12 mouse cellular contexts compared by ENCODE assay signal in genomic region chr13:112803106-112803505, GRCm38 (mm10). TPM values are rescaled to one million over a fixed set of nuclear protein-coding genes. Genes with fewer than 3 reads are reported as not detected.
DNase-seq lines count a peak whose midpoint lies in the region; ATAC-seq and TF ChIP-seq lines count a peak whose summit lies in the region.
"Had no signal": no experiment of that assay in that cellular context is flagged by ENCODE, and none has a peak within 500 bp of the region (broad histone marks: within the 10 kb centered on the region; RNA-seq: fewer than 3 reads in every experiment).

No protein-coding gene starts in this region.

- no peak overlapping the region; the same call in 1 of the 2 replicates for H3K9ac ChIP-seq in hindbrain, embryonic 14.5 days
- no peak overlapping the region for H3K9ac ChIP-seq in midbrain, embryonic 15.5 days
- H3K9ac ChIP-seq in midbrain, postnatal 0 days (replicated peaks; ENCODE audit: low read length, poor library complexity, severe bottlenecking), result no peak overlapping the region
- no peak overlapping the region for H3K9ac ChIP-seq in liver, embryonic 11.5 days (ENCODE audit: low read depth, low read length)
- H3K9ac ChIP-seq in stomach, postnatal 0 days (ENCODE audit: low read length), result no peak overlapping the region
- H3K9ac ChIP-seq: neural tube, embryonic 13.5 days; stomach, embryonic 15.5 days had no signal

- ATAC-seq in hindbrain, embryonic 14.5 days (ENCODE audit: low FRiP score), result no peak
- no peak for ATAC-seq in midbrain, embryonic 15.5 days (replicated peaks)
- no peak for ATAC-seq in midbrain, postnatal 0 days (ENCODE audit: low FRiP score)
- ATAC-seq in liver, embryonic 11.5 days (replicated peaks; ENCODE audit: low FRiP score), result no peak
- ATAC-seq in stomach, postnatal 0 days (ENCODE audit: low FRiP score, low TSS enrichment), result no peak

- H3K4me1 ChIP-seq in hindbrain, embryonic 14.5 days (replicated peaks; ENCODE audit: control insufficient read depth, insufficient read depth, low read length), result peaks cover 19% of the 10 kb centered on the region
- H3K4me1 ChIP-seq in hindbrain, embryonic 10.5 days (replicated peaks), result peaks cover 19% of the 10 kb centered on the region; the same call in 1 of the 2 replicates
- H3K4me1 ChIP-seq in midbrain, embryonic 15.5 days, result peaks cover 17% of the 10 kb centered on the region
- peaks cover 3% of the 10 kb centered on the region; the same call in 1 of the 2 replicates for H3K4me1 ChIP-seq in midbrain, postnatal 0 days (ENCODE audit: insufficient read depth, low read length)
- H3K4me1 ChIP-seq in liver, embryonic 11.5 days (replicated peaks; ENCODE audit: control insufficient read depth, insufficient read depth, low read length), result peaks cover 5% of the 10 kb centered on the region; the same call in 1 of the 2 replicates
- 0 out of 2 replicates have a peak, but pooled peaks cover 2% of the 10 kb centered on the region for H3K4me1 ChIP-seq in stomach, postnatal 0 days (replicated peaks; ENCODE audit: control insufficient read depth, insufficient read depth)

- WGBS in hindbrain, embryonic 14.5 days, result 60% methylated on average over 7 of the region's 7 CpGs
- WGBS in hindbrain, embryonic 10.5 days, result 90% methylated on average over 7 of the region's 7 CpGs
- 83% methylated on average over 7 of the region's 7 CpGs for WGBS in midbrain, embryonic 15.5 days
- 75% methylated on average over 7 of the region's 7 CpGs for WGBS in midbrain, postnatal 0 days
- 86% methylated on average over 7 of the region's 7 CpGs for WGBS in liver, embryonic 11.5 days
- WGBS in stomach, postnatal 0 days, result 88% methylated on average over 7 of the region's 7 CpGs

- TF ChIP-seq CTCF in midbrain, postnatal 0 days (IDR thresholded peaks at IDR 0.05), result no peak
- no peak for TF ChIP-seq CTCF in stomach, postnatal 0 days (IDR thresholded peaks at IDR 0.05; ENCODE audit: low read depth)

- peak overlapping the region; percentile 24 for H3K4me2 ChIP-seq in hindbrain, embryonic 14.5 days (replicated peaks)
- H3K4me2 ChIP-seq in midbrain, embryonic 15.5 days, result 0 out of 2 replicates have a peak overlapping the region, but pooled peaks have one; percentile 6
- no peak overlapping the region for H3K4me2 ChIP-seq in midbrain, postnatal 0 days (ENCODE audit: low read depth, low read length, poor library complexity, severe bottlenecking)
- H3K4me2 ChIP-seq in liver, embryonic 11.5 days, result 0 out of 2 replicates have a peak overlapping the region, but pooled peaks have one; percentile 20
- H3K4me2 ChIP-seq in stomach, postnatal 0 days (replicated peaks; ENCODE audit: low read depth), result peak overlapping the region; percentile 6
- H3K4me2 ChIP-seq: heart, embryonic 11.5 days; neural tube, embryonic 13.5 days; stomach, embryonic 15.5 days had no signal

- H3K4me3 ChIP-seq in hindbrain, embryonic 14.5 days (replicated peaks; ENCODE audit: low read length), result no peak overlapping the region
- H3K4me3 ChIP-seq in hindbrain, embryonic 10.5 days, result no peak overlapping the region
- no peak overlapping the region for H3K4me3 ChIP-seq in midbrain, embryonic 15.5 days
- no peak overlapping the region for H3K4me3 ChIP-seq in midbrain, postnatal 0 days (ENCODE audit: low read depth, low read length)
- H3K4me3 ChIP-seq in liver, embryonic 11.5 days (ENCODE audit: low read depth, low read length), result no peak overlapping the region
- peak overlapping the region; percentile 0; the same call in 1 of the 2 replicates for H3K4me3 ChIP-seq in stomach, postnatal 0 days (ENCODE audit: low read depth, low read length)
- H3K4me3 ChIP-seq: neural tube, embryonic 13.5 days; stomach, embryonic 15.5 days had no signal

- no peak for DNase-seq in hindbrain, embryonic 14.5 days (ENCODE audit: low spot score)
- DNase-seq in hindbrain, embryonic 10.5 days (ENCODE audit: low spot score), result no peak
- DNase-seq in midbrain, postnatal 0 days (ENCODE audit: low spot score), result no peak
- no peak for DNase-seq in liver, embryonic 11.5 days (ENCODE audit: low spot score)
- no peak for DNase-seq in stomach, postnatal 0 days (ENCODE audit: low spot score)
- no peak for DNase-seq in left cerebral cortex, postnatal 10 days (ENCODE audit: extremely low spot score in 1 of 2, low spot score in 2 of 2)
- DNase-seq: cerebellum, postnatal 10 days; right cerebral cortex, adult 18-20 months had no signal

- peaks cover 20% of the 10 kb centered on the region for H3K36me3 ChIP-seq in hindbrain, embryonic 14.5 days (replicated peaks; ENCODE audit: control insufficient read depth, insufficient read depth)
- H3K36me3 ChIP-seq in hindbrain, embryonic 10.5 days, result peaks cover 20% of the 10 kb centered on the region
- H3K36me3 ChIP-seq in midbrain, embryonic 15.5 days (replicated peaks), result peaks cover 9% of the 10 kb centered on the region
- 0 out of 2 replicates have a peak, but pooled peaks cover 6% of the 10 kb centered on the region for H3K36me3 ChIP-seq in midbrain, postnatal 0 days (ENCODE audit: insufficient read depth, low read length)
- H3K36me3 ChIP-seq in liver, embryonic 11.5 days (ENCODE audit: control insufficient read depth, insufficient read depth, low read length), result peaks cover 3% of the 10 kb centered on the region; the same call in 1 of the 2 replicates
- peaks cover 8% of the 10 kb centered on the region; the same call in 1 of the 2 replicates for H3K36me3 ChIP-seq in stomach, postnatal 0 days (ENCODE audit: control insufficient read depth, insufficient read depth, low read length)

- intact Hi-C loops in left cerebral cortex, postnatal 10 days (cut with DNase I), result no loop called here

- H3K27me3 ChIP-seq in hindbrain, embryonic 14.5 days (ENCODE audit: control insufficient read depth, insufficient read depth, low read length), result no peaks in the 10 kb centered on the region
- H3K27me3 ChIP-seq in hindbrain, embryonic 10.5 days (ENCODE audit: insufficient read depth, poor library complexity, severe bottlenecking), result 0 out of 2 replicates have a peak, but pooled peaks cover 4% of the 10 kb centered on the region
- no peaks in the 10 kb centered on the region for H3K27me3 ChIP-seq in midbrain, embryonic 15.5 days (replicated peaks)
- no peaks in the 10 kb centered on the region for H3K27me3 ChIP-seq in midbrain, postnatal 0 days (ENCODE audit: insufficient read depth, low read length)
- no peaks in the 10 kb centered on the region for H3K27me3 ChIP-seq in liver, embryonic 11.5 days (replicated peaks; ENCODE audit: control insufficient read depth, insufficient read depth, low read length)
- H3K27me3 ChIP-seq in stomach, postnatal 0 days (ENCODE audit: control insufficient read depth, insufficient read depth, low read length), result no peaks in the 10 kb centered on the region
- H3K27me3 ChIP-seq: neural tube, embryonic 13.5 days; stomach, embryonic 15.5 days had no signal

- TF ChIP-seq EP300 in stomach, postnatal 0 days (optimal IDR thresholded peaks at IDR 0.05), result no peak

- H3K27ac ChIP-seq in hindbrain, embryonic 14.5 days, result no peak overlapping the region
- no peak overlapping the region for H3K27ac ChIP-seq in hindbrain, embryonic 10.5 days
- no peak overlapping the region for H3K27ac ChIP-seq in midbrain, embryonic 15.5 days
- H3K27ac ChIP-seq in midbrain, postnatal 0 days (ENCODE audit: low read depth, low read length), result no peak overlapping the region
- H3K27ac ChIP-seq in liver, embryonic 11.5 days (ENCODE audit: low read depth, low read length), result no peak overlapping the region
- no peak overlapping the region for H3K27ac ChIP-seq in stomach, postnatal 0 days (replicated peaks)
- H3K27ac ChIP-seq: neural tube, embryonic 13.5 days; stomach, embryonic 15.5 days had no signal

- H3K9me3 ChIP-seq in hindbrain, embryonic 14.5 days (ENCODE audit: control insufficient read depth, low read length), result no peaks in the 10 kb centered on the region
- H3K9me3 ChIP-seq in hindbrain, embryonic 10.5 days, result no peaks in the 10 kb centered on the region
- H3K9me3 ChIP-seq in midbrain, embryonic 15.5 days, result no peaks in the 10 kb centered on the region
- H3K9me3 ChIP-seq in midbrain, postnatal 0 days (ENCODE audit: low read length), result no peaks in the 10 kb centered on the region
- no peaks in the 10 kb centered on the region for H3K9me3 ChIP-seq in liver, embryonic 11.5 days (ENCODE audit: control insufficient read depth, low read length)
- H3K9me3 ChIP-seq in stomach, postnatal 0 days (ENCODE audit: control insufficient read depth, low read length), result no peaks in the 10 kb centered on the region
- H3K9me3 ChIP-seq: neural tube, embryonic 13.5 days; stomach, embryonic 15.5 days had no signal

RNA-seq across cellular contexts. Expression of gene Plpp1, which starts 2.5 kb away (rescaled TPM):
- polyA plus RNA-seq in hindbrain, embryonic 14.5 days (2014; fragmentation: Nextera tagmentation; extraction: Ambion mirVana), result 63.8 and 65.1 TPM in 2 replicates
- 22.6 and 25.5 TPM in 2 replicates for polyA plus RNA-seq in hindbrain, embryonic 10.5 days (2016; fragmentation: Nextera tagmentation; extraction: Ambion mirVana)
- polyA plus RNA-seq in midbrain, embryonic 15.5 days (2015; fragmentation: Nextera tagmentation; extraction: Ambion mirVana), result 59.9 and 62.3 TPM in 2 replicates
- 59.7 and 59.9 TPM in 2 replicates for total RNA-seq in midbrain, postnatal 0 days (2014; rRNA removed)
- 87.2 and 91.0 TPM in 2 replicates for polyA plus RNA-seq in midbrain, postnatal 0 days (2015; fragmentation: Nextera tagmentation; extraction: Ambion mirVana)
- 27.4 and 29.1 TPM in 2 replicates for polyA plus RNA-seq in liver, embryonic 11.5 days (2014; fragmentation: Nextera tagmentation; extraction: Ambion mirVana)
- 126 and 137 TPM in 2 replicates for polyA plus RNA-seq in stomach, postnatal 0 days (2015; fragmentation: Nextera tagmentation; extraction: Ambion mirVana)
- 10 to 100 TPM; 30.0 to 30.1 TPM for total RNA-seq in left cerebral cortex, postnatal 10 days (2021)
